Mouse (Mus musculus) Patski (cell line): Measurements from ENCODE around the gene Slc12a1. TPM values are rescaled to one million over a fixed set of nuclear protein-coding genes. Genes with fewer than 3 reads are reported as not detected.

Experiments used
- ATAC-seq: fragments of 100-300 bp; one replicate; pipeline ENCODE4 v1.8.0; 2021
- CTCF ChIA-PET: fragments of 350-600 bp; sonication (Branson Sonifier 250); formaldehyde crosslinking; loops from one replicate; lab custom pipeline; 2022; ENCODE audit warnings: inconsistent platforms; lab: Charles Lee
- POLR2A ChIA-PET: fragments of 350-600 bp; sonication (Branson Sonifier 250); formaldehyde crosslinking; loops from one replicate; lab custom pipeline; 2022; ENCODE audit warnings: antibody characterized with exemption, inconsistent platforms; lab: Charles Lee
- DNase-seq: peaks from one replicate; pipeline ENCODE4 v3.0.0-alpha.2; 2011; ENCODE audit warnings: low read depth, low spot score
- H3K27me3 ChIP-seq: fragments of 371-371 bp; one replicate; pipeline ENCODE4 v1.5.1; 2021
- CTCF ChIP-seq: fragments of 100-300 bp; IDR thresholded peaks from one replicate; pipeline ENCODE4 v1.5.1; 2021
- in situ Hi-C: fragments of 300-500 bp; cut with MboI; formaldehyde crosslinking; loops from 3 replicates; pipeline ENCODE4 v1.11.1; 2018; ENCODE audit warnings: low pct_unique_long_range_greater_than_20kb, mixed read lengths
- polyA plus RNA-seq: library from polyadenylated mRNA; unstranded; gene quantifications from one replicate; pipeline ENCODE4 v1.2.3, GENCODE M21; 2021

Slc12a1 gene
- polyA plus RNA-seq, 1 experiment from 2014 or later: 0.09 TPM

GRCm38 (mm10) chr2:125135903-125136811, 16.1 kb upstream of the Slc12a1 start, which contains the start of gene Ctxn2:
Gene Ctxn2 (plus strand): TSS chr2:125136692.
- ATAC-seq (peak; percentile 84), DNase-seq (no peak)
- in situ Hi-C loops: no loop called here
- peaks cover 63% of the 10 kb centered on the region for H3K27me3 ChIP-seq
- no peak for TF ChIP-seq CTCF
- ChIA-PET POLR2A (no interaction called here), CTCF (interaction anchor here (1.2 to 1.7 kb wide), 2 partner anchors 11 to 69 kb away, joined by 3 to 5 read pairs; no protein-coding TSS in a partner anchor)

GRCm38 (mm10) chr2:125136846-125137245, 15.5 kb upstream of the Slc12a1 start:
- TF ChIP-seq CTCF: no peak
- peaks cover 65% of the 10 kb centered on the region for H3K27me3 ChIP-seq
- CTCF ChIA-PET: interaction anchor here (0.9 to 1.7 kb wide), 2 partner anchors 12 to 32 kb away, joined by 3 to 5 read pairs; no protein-coding TSS in a partner anchor
- ATAC-seq (no peak), DNase-seq (no peak)
- in situ Hi-C loops: no loop called here
- POLR2A ChIA-PET: no interaction called here

GRCm38 (mm10) chr2:125142336-125142735, 10.0 kb upstream of the Slc12a1 start:
- in situ Hi-C loops: no loop called here
- POLR2A ChIA-PET: no interaction called here

GRCm38 (mm10) chr2:125154294-125154693, 2.0 kb downstream of the Slc12a1 start:
- TF ChIP-seq CTCF: no peak
- in situ Hi-C loops: no loop called here
- no peak for DNase-seq
- ATAC-seq: no peak
- ChIA-PET CTCF (no interaction called here), POLR2A (no interaction called here)
- H3K27me3 ChIP-seq: peaks cover 28% of the 10 kb centered on the region

More at GRCm38 (mm10) chr2:125142336-125142735, 10.0 kb upstream of the Slc12a1 start:
- DNase-seq (no peak), ATAC-seq (no peak)
- peaks cover 62% of the 10 kb centered on the region for H3K27me3 ChIP-seq
- CTCF ChIA-PET: no interaction called here
- TF ChIP-seq CTCF: no peak

- CTCF ChIA-PET: interaction anchor here (0.9 kb wide), 1 partner anchor 1053 kb away, joined by 3 read pairs; no protein-coding TSS in a partner anchor
Observed at GRCm38 (mm10) chr2:125155504-125155903, 3.2 kb downstream of the Slc12a1 start.

GRCm38 (mm10) chr2:125162012-125162470, 9.7 kb downstream of the Slc12a1 start:
- ATAC-seq: no peak
- H3K27me3 ChIP-seq: peaks cover 18% of the 10 kb centered on the region
- no peak for TF ChIP-seq CTCF
- ChIA-PET POLR2A (no interaction called here), CTCF (interaction anchor here (1.4 kb wide), 1 partner anchor 12 kb away, joined by 4 read pairs; no protein-coding TSS in a partner anchor)
- in situ Hi-C loops: no loop called here
- no peak for DNase-seq

More at GRCm38 (mm10) chr2:125155504-125155903, 3.2 kb downstream of the Slc12a1 start:
- H3K27me3 ChIP-seq: peaks cover 31% of the 10 kb centered on the region
- DNase-seq (no peak), ATAC-seq (no peak)
- peak; percentile 25 for TF ChIP-seq CTCF
- in situ Hi-C loops: no loop called here
- POLR2A ChIA-PET: no interaction called here

- DNase-seq (no peak), ATAC-seq (no peak)
- ChIA-PET CTCF (no interaction called here), POLR2A (no interaction called here)
- no peak for TF ChIP-seq CTCF
- in situ Hi-C loops: loop anchor here (25.0 kb wide), 2 partner anchors 116 to 566 kb away; partner anchors contain the start of gene Slc24a5
- H3K27me3 ChIP-seq: peaks cover 45% of the 10 kb centered on the region
Observed at GRCm38 (mm10) chr2:125178225-125178798, 26.0 kb downstream of the Slc12a1 start.

- ATAC-seq: no peak
- peaks cover 23% of the 10 kb centered on the region for H3K27me3 ChIP-seq
- POLR2A ChIA-PET: interaction anchor here (0.5 to 0.6 kb wide), 2 partner anchors 994 to 1870 kb away, joined by 3 to 4 read pairs; no protein-coding TSS in a partner anchor
- in situ Hi-C loops: loop anchor here (25.0 kb wide), 2 partner anchors 126 to 576 kb away; partner anchors contain the start of gene Slc24a5
- no peak for TF ChIP-seq CTCF
- CTCF ChIA-PET: interaction anchor here (1.0 to 3.9 kb wide), 4 partner anchors 26 to 1087 kb away, joined by 3 to 26 read pairs (median 4); no protein-coding TSS in a partner anchor
- DNase-seq: no peak
Observed at GRCm38 (mm10) chr2:125187904-125188303, 35.6 kb downstream of the Slc12a1 start.

GRCm38 (mm10) chr2:125189197-125189596, 36.9 kb downstream of the Slc12a1 start:
- peak; percentile 95 for TF ChIP-seq CTCF
- in situ Hi-C loops: loop anchor here (25.0 kb wide), 2 partner anchors 127 to 577 kb away; partner anchors contain the start of gene Slc24a5
- ATAC-seq: peak; percentile 65
- DNase-seq: no peak
- ChIA-PET CTCF (interaction anchor here (0.7 to 3.9 kb wide), 12 partner anchors 9 to 1088 kb away, joined by 3 to 26 read pairs (median 4); no protein-coding TSS in a partner anchor), POLR2A (no interaction called here)
- peaks cover 16% of the 10 kb centered on the region for H3K27me3 ChIP-seq

GRCm38 (mm10) chr2:125192905-125193304, 40.6 kb downstream of the Slc12a1 start:
- no peak for DNase-seq
- peaks cover 19% of the 10 kb centered on the region for H3K27me3 ChIP-seq
- TF ChIP-seq CTCF: no peak
- ChIA-PET POLR2A (no interaction called here), CTCF (interaction anchor here (1.4 kb wide), 1 partner anchor 8 kb away, joined by 3 read pairs; no protein-coding TSS in a partner anchor)
- in situ Hi-C loops: loop anchor here (10.0 to 25.0 kb wide), 4 partner anchors 131 to 1878 kb away; partner anchors contain the start of gene Slc24a5
- no peak for ATAC-seq
